Mouse (Mus musculus) kidney, adult 2 months (tissue): ENCODE data around the gene Plscr2.
A peak's percentile ranks its signal among the peaks of the same experiment; 100 is the strongest.

Source experiments
- CTCF ChIP-seq: fragments of 200-500 bp; conservative IDR thresholded peaks from 2 replicates; pipeline ENCODE4 v1.5.1; 2011; ENCODE audit warnings: low read depth, mild to moderate bottlenecking, control low read depth, low read length, moderate library complexity, mixed read lengths; ENCODE audit not compliant: insufficient read depth, insufficient read length
- POLR2A ChIP-seq: fragments of 200-500 bp; IDR thresholded peaks from one replicate; pipeline ENCODE4 v1.6.1; 2011; ENCODE audit warnings: low read depth, low read length, control low read depth

- TF ChIP-seq CTCF (no peak), POLR2A (peak; percentile 56)
These were observed 25.2 kb upstream of the Plscr2 start for GRCm38 (mm10) chr9:92249987-92250772.
